Mouse (Mus musculus) right cerebral cortex, postnatal 4 days (tissue): Measurements from ENCODE around the gene Acot7.

ENCODE experiments used
- DNase-seq: peaks from one replicate; pipeline ENCODE4 v3.0.0-alpha.2; 2022

The Acot7 gene

DNA sequence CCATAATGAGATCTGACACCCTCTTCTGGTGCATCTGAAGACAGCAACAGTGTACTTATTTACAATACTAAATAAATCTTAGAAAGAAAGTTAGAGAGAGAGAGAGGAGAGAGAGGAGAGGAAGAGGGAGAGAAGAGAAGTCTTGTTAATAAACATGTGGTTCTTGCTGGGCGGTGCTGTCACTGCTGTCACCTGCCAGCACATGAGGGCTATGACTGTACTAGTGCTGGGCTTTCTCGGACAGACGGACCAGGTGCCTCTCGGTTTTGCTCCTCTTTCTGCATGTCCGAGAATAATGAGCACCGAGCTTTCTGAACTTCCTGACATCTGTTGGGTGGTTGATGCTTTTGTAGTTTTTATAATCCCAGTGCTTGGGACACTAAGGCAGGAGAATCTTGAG lies 72.7 kb downstream of the Acot7 start:
- DNase-seq: no peak

DNA sequence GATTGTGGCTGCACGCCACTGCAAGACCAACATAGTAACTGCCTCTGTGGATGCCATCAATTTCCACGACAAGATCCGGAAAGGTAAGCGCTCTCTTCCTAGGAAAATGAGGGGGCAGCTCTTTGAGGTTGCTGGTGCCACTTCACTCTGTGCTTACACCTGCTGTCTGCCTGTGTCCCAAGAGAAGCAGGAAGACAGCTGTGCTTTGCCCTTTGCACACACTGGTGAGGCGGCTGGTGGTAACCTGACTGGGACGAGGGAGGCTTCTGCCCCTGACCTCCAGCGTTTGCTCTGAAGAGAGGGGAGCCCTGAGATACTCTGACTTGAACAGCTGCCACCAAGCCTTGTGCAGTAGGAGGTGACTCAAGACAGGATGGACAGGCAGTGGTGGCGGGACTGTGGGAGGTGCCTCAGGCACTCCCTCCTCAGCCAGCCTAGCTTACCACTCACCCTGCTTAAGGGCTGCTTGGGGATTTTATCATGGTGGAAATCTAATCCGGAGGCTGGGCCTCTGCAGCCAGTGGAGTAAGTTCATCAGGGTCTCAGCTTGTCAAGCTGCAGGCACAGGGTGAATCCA lies 75.3 kb downstream of the Acot7 start:
- DNase-seq: no peak

DNA sequence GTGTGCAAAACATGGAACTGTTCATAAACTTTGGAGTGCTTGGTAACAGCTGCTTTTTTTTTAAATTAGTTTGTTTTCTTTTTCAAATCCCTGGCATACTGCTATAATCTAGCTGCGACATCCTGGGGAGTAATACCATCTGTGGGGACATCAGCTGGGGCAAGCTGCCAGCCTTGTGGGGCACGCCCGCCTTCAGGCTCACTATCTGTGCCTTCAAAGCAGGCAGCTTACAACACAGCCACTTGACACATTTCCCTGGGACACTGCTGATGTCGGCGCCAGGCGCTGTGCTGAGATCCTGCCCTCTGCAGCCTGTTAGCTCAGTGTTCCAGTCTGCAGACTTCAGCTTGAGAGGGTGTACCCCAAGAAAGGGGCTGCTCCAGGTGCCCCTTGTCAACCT lies 79.1 kb downstream of the Acot7 start:
- peak; percentile 79 for DNase-seq

DNA sequence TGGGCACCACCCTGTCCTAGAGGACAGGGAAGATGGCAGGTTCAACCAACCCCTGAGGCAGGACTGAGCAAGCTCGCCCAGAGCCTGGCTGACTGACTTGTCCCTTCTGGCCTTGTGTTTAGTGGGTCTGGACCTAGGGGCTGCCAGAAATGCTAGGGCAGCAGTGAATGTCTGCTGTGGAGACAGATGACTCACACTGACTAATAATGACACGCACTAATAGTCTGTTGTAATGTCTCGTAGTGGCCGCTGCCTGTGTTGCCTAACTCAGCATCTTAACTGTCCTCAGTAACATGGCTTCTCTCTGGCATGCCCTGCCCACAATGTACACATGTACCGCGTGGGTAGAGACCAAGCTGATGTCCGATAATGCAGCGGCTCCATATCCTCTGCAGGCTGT lies 82.5 kb downstream of the Acot7 start:
- no peak for DNase-seq

DNA sequence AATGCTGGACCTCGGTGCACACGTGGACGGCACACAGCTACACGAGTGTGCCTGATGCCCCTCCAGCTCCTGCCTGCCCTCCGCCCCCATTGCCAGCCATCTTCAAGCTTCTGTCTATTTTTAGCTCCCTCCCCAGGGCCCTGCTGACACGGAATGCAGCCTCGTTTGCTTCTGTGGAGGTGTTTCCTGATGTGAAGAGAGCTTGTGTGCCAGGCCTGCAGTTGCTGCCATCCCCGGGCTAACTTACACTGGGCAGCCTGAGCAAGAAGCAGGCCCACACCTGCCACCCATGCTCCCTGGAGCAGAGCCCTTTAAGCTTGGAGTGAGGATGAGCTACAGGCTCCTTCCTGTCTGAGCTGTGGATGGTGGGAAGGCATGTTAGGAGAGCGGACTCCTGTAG lies 84.3 kb downstream of the Acot7 start:
- no peak for DNase-seq

DNA sequence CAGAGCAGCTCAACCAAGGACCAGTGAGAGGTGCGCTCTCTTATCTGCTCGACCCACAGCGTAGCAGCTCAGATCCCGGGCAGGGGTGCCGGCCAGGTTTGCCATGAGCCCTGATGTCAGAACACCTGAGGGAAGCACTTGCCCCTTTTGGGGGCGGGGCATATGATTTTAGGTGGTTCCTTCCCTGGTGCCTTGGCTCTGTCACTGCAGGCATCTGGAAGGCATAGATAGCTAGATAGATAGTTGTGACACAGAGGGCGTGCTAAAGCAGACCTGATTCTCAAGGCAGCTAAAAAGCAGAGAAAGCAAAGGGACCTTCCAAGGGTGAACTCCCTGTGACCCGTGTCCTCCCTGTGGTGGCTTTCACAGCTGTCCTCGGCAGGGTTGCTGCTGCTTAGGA lies 85.2 kb downstream of the Acot7 start:
- no peak for DNase-seq

DNA sequence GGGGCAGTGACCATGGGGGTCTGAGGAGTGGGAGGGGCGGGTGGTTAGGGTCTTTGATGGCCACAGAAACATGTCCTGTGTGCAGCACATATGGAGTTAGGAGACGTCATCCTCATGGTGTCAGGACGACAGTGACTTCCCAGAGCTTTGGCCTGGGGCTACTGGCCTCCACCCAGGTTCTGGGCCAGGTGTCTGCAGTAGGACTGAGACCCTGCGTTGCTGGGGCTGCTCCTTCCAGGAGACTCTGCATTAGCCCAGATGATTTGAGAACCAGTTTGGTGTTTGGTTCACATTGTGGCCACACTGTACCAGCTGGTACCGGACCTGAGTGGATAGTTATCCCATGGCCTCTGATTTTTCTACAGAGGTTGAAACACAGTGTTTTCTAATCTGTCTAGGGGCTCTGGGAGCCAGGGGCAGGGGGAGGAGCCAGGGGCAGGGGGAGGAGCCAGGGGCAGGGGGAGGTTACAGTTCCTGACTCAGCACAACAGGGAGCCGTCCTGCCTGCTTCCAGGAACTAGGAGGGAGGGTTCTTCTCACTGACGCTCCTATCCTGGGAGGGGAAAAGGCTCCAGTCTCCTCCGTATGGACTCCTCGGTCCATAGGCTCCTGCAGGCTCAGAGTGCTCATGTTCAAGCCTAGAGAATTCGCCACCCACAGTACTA lies 85.7 kb downstream of the Acot7 start:
- DNase-seq: no peak

DNA sequence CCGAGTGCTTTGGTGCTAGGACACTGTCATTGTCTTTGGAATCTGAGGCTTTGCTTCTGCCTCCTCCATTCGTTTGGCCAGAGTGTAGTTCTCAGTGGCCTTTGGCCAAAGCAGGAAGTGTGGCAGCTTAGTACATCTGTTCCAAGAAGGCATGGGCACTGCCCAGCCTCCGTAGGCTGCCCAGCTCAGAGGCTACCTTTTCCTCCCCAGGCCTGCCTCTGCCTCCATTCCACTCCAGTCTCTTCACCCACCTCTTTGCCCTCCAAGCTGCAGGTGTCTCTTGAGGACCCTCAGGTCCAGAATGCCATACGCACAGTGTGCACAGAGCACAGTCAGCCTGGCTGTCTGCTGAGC lies 86.2 kb downstream of the Acot7 start:
- DNase-seq: no peak

DNA sequence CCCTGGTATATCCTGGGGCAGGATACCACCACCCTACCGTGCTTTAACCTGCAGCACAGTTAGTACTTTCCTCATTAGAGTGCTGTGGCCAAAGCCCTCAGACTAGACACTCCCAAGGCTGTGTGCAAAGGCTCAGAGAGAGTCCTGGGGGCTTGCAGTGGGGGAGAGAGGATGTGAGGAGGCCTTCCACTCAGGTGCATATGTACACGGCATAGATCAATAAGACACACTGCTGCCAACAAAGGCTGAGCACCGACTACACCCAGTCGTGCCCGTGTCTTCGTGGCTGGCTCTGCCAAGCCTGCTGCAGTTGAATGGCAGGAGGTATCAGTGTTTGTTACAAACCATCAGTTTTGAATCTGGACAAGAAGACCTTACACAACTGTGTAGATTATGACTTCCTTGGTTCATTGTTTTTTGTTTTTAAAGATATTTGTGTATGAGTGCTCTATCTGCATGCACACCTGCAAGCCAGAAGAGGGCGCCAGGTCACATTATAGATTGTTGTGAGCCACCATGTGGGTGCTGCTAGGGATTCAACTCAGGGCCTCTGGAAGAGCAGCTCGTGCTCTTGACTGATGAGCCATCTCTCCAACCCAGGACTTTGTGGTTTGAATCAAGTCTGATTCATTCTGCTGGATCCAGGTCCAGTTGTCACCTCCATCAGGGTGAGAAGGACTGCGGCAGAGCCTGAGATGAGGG lies 87.1 kb downstream of the Acot7 start:
- no peak for DNase-seq

DNA sequence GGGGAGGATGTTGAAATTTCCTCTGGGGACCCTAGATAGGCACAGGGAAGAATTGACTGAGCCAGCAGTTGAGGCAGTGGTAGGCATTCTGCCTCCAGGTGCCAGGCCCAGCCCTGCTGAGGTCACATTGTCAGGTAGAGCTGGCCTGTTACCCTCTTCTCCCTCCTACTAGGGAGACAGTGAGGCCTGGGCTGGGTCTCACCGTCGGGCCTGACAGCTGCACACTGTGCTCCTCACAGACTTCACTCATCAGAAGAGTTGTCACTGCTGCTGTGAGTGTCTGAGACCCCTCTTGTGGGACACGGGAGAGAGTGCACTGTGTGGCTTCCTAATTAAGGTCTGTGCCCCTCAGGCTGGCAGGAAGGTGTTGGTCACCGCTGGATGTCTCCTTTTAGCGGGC lies 87.9 kb downstream of the Acot7 start:
- DNase-seq: no peak

DNA sequence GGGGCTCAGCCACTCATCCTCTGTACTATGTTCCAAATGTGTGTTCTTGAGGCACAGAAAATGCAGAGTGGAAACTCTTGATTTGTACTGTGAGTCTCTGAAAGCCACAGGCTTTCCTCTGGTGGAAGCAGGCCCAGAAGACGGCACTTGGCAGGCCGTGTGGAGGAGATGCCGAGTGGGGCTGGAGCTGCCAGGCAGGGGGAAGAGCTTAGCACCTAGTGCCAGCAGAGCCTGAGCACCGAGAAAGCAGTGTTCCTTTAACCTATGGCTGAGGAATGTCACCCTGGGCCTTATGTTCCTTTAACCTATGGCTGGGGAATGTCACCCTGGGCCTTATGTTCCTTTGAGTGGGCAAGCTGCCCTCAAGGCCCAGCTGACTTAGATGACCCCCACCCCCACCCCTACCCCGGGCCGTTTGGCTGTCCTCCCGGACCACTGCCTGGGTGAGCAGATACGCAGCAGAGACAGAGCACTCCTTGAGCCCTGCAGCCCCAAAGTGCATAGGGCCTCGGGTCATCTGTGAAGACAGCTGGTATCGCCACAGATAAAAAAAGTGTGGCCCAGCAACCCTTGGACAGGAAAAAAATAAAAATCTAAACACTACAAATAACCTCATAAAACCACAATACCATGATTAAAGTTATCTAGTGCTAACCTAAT lies 88.4 kb downstream of the Acot7 start:
- peak; percentile 51 for DNase-seq

DNA sequence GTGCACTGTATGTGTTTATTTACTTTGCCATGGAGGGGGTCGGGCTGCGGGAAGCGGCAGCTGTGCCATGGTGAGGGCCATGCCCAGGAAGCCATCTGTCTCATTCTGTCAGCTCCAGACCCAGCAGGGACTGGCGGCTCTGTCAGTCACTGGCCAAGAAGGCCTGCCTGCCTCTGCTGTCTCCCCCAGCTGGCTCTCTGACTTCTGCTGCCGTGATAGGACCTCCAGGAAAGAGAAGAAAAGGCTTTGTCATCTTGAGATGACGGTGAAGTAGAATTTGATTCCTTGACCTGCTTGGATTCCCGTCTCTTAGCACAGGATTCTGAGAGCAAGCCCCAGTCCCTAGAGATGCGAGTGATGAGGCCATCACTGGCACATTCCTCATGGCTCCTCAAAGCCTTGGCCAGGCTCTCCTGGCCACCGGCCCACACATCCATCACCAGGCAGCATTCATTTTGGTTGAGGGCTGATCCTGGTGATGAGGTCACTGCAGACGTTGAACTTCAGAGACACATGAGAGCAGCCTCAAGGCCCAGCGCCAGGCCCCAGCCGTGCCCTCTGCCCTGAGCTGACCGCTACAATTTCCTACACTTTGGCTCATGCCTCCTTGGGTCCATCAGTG lies 89.9 kb downstream of the Acot7 start:
- no peak for DNase-seq

DNA sequence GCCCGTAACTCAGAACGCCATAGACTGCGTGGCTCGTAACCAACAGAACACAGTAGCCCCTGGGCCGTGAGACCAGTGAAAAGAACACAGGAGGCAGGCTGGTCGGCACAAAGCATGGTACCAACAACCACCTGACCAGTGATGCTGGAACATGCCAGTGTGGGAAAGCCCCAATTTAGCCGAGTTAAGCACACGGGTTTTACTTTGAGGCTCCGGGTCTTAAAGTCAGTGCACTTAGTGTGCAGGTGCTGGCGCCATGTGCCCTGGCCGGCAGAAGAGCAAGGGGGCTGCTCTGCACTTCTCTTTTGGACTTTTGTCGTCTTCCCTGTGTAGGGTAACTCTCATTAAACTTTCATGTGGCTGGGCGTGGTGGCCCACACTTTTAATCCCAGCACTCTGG lies 92.0 kb downstream of the Acot7 start:
- DNase-seq: no peak

DNA sequence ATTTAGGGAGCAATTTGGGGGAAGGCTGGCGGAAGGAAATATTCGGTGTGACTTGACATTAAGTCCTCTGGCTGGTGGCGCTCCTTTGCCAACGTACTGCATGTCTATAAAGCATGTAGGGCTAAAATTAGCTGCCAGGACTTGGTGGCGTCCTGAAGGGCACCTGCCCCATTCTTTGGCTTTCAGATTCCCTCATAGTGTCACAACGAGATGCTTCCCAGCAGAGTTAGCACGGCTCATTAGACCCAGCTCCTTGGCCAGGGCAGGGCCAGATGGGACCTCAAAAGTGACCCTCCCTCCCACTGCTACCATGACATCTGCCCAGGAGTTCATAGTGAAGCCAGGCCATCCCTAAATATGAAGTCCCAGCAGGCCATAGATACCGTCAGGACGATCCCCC lies 92.7 kb downstream of the Acot7 start:
- DNase-seq: no peak

DNA sequence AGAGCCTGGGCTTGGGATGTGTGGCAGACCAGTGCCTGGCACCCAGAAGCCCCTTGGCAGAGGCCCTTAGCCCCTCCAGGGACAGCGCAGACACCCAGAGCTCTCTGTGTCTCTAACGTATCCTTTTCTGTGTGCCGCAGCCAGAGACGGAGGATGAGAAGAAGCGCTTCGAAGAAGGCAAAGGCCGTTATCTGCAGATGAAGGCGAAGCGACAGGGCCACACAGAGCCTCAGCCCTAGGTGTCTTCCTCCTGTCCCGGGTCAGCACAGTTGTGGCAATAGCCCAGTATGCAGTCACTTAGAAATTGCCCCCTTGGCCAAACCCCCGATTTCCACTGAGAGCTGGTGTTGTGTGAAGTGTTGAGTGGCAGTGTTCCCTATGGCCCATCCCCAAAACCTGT lies 93.4 kb downstream of the Acot7 start:
- no peak for DNase-seq

DNA sequence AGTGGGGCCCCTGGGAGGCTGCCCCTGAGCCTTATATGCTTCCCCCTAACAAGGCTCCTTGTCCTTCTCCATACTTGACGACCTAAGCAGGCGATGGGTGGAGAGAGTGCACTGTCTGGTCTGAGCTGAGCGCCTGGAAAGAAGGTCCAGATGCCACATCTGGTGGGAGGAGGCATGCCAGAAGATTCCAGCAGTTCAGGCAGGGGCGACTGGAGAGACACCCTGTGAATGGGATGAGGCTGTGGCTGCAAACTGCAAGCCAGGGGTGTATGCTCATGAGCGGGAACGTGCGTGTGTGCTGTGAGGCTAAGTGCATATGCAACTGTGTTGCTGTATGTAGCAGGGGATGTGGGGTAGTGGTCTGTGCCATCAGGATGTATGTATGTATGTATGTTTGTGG lies 94.1 kb downstream of the Acot7 start:
- DNase-seq: no peak

DNA sequence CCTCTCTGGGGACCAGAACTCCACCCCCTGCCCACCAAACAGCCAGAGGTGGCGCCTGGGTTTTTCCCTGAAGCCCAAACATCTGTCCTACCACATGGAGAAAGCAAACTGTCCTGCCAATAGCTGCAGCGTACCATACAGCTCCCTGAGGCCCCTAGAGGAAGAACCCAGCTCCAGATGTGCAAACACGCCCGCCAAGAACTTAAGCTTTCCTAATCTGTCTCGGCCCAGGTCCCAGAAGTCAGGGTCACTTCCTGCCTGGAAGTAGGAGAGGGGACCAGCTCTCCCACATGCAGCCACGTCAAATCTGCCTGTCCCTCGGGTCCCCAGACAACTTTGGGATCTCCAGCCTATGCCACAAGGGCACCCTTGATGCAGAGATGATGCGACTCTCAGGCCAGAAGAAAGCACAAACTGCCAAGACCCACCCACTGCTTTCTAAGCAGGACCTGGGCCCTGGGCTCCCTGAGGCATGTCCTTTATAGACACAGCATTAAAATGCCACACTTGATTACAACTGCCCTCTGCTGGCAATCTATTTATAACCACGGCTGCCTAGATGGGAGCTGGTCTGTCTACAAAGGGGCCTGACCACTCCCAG lies 94.6 kb downstream of the Acot7 start:
- no peak for DNase-seq

DNA sequence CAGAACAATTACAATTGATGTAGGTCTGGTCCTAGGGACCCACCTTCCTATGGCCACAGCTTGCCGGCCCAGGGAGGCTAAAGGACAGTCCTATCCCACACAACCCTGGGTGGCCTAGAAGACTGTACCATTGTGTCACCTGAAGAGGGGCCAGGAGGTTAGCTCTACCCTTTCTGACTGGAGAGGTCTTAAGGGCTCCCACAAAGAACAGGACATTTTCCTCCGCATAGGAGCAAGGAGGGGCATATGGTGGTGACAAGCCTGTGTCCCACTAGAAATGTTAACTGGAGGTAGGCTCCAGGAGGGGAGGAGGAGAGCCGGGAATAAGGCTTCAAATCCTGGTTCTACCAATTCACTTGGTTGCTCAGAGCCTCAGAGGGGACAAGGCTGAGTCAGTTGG lies 95.3 kb downstream of the Acot7 start:
- DNase-seq: no peak

DNA sequence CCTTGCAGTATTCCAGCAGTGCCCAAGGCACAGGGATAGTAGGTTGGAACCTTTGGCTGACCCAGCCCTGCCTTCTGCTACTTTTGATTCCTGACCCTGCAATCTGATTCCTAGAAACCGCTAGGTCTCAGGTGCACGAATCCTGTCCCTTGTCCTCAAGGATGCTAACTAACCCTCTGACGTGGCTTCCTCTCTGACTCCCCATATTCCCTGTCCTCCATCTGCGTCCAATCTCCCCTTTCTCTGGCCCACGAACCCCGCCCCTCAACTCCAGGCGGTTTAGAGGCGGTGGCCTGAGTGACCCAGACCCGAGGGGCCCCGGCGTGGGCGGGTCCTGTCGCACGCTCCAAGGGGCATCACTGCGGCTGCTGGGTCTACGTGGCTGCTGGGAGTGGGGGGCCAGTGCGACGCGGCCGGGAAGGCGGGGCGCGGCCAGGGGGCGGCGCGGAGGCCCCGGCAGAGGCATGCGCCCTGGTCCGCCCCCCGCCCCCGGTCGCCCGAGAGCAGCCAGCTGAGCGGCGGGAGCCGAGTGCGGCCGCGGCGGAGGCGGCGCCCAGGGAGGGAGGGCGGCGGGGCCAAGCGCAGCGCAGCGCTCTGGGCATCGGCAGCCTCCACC lies 95.8 kb downstream of the Acot7 start, which contains the start of gene Gpr153:
Gpr153 (plus strand) TSS at position 612 of the 616 bp plus-strand sequence.
- peak; percentile 55 for DNase-seq

DNA sequence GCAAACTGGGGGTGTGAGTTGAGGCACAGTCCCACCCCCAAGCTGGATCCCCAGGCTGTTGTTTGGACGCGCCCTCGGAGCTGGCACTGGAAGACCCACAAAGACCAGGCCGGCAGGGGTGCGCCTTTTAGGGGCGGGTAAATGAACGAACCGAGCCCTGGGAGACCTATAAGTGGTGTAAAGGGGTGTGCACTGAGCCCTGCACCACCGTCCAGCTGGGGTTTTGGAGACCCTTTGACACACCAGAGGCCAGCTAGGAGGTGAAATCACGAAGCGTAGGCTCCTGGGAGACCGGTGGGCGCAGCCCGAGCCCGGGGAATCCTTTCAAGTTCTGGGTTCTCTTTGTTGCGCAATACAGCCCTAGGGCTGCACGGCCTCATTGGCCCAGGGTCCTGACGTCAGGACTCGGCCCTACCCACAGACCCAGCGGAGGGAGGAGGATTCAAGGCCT lies 96.8 kb downstream of the Acot7 start:
- DNase-seq: no peak

DNA sequence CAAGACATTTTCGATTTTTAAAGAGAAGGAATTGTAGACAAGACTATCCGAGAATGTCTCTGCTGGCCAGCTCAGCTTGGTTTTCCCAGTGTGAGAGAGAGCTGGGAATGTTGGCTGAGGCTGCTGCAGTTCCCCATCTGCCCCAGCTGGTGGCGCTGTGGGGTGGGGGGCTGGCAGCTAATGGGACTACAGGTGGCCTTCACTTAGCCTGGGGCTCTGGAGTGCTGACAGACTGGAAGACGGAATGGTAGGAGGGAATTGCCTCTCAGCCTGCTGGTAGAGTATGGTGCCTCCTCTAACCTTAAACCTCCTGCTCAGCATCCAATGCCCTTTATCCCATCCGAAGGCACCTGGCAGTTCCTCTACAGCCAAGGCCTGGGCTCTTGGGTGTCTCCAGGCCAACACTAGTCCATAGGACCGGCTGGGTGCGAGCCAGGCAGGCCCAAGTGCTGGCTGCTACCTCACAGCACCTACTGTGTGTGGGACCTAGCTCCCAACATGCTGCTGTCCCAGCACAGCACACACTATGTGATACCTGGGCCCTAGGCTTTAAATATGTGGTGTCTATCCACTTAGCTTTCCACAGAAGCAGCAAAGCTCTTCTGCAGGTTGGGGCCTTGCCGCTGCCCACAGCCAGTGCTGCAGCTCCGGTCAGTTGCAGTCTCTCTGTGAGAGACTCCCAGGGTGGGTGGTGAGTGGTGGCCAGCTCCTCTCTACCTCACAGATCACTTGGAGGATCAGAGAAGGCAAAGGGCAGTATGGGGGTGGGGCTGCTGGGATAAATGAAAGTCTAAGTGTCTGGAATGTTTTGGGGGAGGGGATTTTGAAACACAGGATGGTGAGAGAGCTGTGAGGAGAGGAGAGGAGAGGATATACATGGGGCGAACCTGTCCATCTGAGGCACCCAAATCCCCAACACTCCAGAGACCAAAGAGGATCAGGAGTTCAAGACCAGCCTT lies 98.7 kb downstream of the Acot7 start:
- DNase-seq: no peak
